23 mouse cellular contexts compared by ENCODE assay signal in genomic region chr6:124887986-124888385, GRCm38 (mm10). TPM values are rescaled to one million over a fixed set of nuclear protein-coding genes. Genes with fewer than 3 reads are reported as not detected.
DNase-seq lines count a peak whose midpoint lies in the region.
"Had no signal": no experiment of that assay in that cellular context is flagged by ENCODE, and none has a peak within 500 bp of the region (broad histone marks: within the 10 kb centered on the region; RNA-seq: fewer than 3 reads in every experiment).

Cd4 (minus strand) TSS chr6:124888221.

- no peaks in the 10 kb centered on the region for H3K4me1 ChIP-seq in embryonic facial prominence, embryonic 10.5 days
- 0 out of 2 replicates have a peak, but pooled peaks cover 4% of the 10 kb centered on the region for H3K4me1 ChIP-seq in midbrain, embryonic 10.5 days
- H3K4me1 ChIP-seq: forebrain, embryonic 10.5 days; liver, embryonic 12.5 days; midbrain, embryonic 13.5 days had no signal

- H3K4me3 ChIP-seq in embryonic facial prominence, embryonic 10.5 days, result no peak within 1 kb of the TSS
- H3K4me3 ChIP-seq in midbrain, embryonic 10.5 days, result no peak within 1 kb of the TSS
- H3K4me3 ChIP-seq: forebrain, embryonic 10.5 days; heart, embryonic 12.5 days; hindbrain, embryonic 12.5 days; limb, embryonic 13.5 days; liver, embryonic 12.5 days; midbrain, embryonic 13.5 days had no signal

- no peak within 1 kb of the TSS for H3K27ac ChIP-seq in embryonic facial prominence, embryonic 10.5 days (replicated peaks)
- no peak within 1 kb of the TSS for H3K27ac ChIP-seq in midbrain, embryonic 10.5 days (replicated peaks)
- H3K27ac ChIP-seq: forebrain, embryonic 10.5 days; hindbrain, embryonic 12.5 days; limb, embryonic 13.5 days; liver, embryonic 12.5 days; midbrain, embryonic 13.5 days had no signal

- no peaks in the 10 kb centered on the region for H3K9me3 ChIP-seq in embryonic facial prominence, embryonic 10.5 days
- no peaks in the 10 kb centered on the region for H3K9me3 ChIP-seq in midbrain, embryonic 10.5 days (replicated peaks)
- H3K9me3 ChIP-seq: forebrain, embryonic 10.5 days; hindbrain, embryonic 12.5 days; limb, embryonic 13.5 days; liver, embryonic 12.5 days; midbrain, embryonic 13.5 days had no signal

- DNase-seq in CD4-positive helper T cell, adult 2 months (ENCODE audit: low read depth, low spot score), result peak; percentile 61
- DNase-seq in T-cell, adult 2 months (ENCODE audit: low spot score), result peak; percentile 28
- peak; percentile 69 for DNase-seq in naive thymus-derived CD4-positive, alpha-beta T cell, adult 2 months (ENCODE audit: low read depth)
- DNase-seq in thymus, postnatal 14 days, result peak; percentile 73
- no peak for DNase-seq in embryonic facial prominence, embryonic 10.5 days (ENCODE audit: low spot score)
- DNase-seq in natural killer cell, adult 2 months (ENCODE audit: low spot score in 2 of 2), result no peak
- no peak for DNase-seq in midbrain, embryonic 10.5 days (ENCODE audit: low spot score)
- DNase-seq: adrenal gland, postnatal 25 days; cerebellum, postnatal 10 days; gastrocnemius, postnatal 25 days; heart, adult 18-20 months; kidney, adult 2 months; kidney, postnatal 14 days; layer of hippocampus, postnatal 36 days; lung, adult 18-20 months; lung, postnatal 10 days had no signal

- H3K27me3 ChIP-seq in embryonic facial prominence, embryonic 10.5 days (replicated peaks; ENCODE audit: low read depth, poor library complexity, severe bottlenecking), result no peaks in the 10 kb centered on the region
- no peaks in the 10 kb centered on the region for H3K27me3 ChIP-seq in midbrain, embryonic 10.5 days (ENCODE audit: low read depth, poor library complexity, severe bottlenecking)
- H3K27me3 ChIP-seq: heart, embryonic 12.5 days; hindbrain, embryonic 12.5 days; limb, embryonic 13.5 days; liver, embryonic 12.5 days; midbrain, embryonic 13.5 days had no signal

- H3K36me3 ChIP-seq in embryonic facial prominence, embryonic 10.5 days (replicated peaks), result no peaks in the 10 kb centered on the region
- no peaks in the 10 kb centered on the region for H3K36me3 ChIP-seq in midbrain, embryonic 10.5 days
- H3K36me3 ChIP-seq: forebrain, embryonic 10.5 days; heart, embryonic 12.5 days; hindbrain, embryonic 12.5 days; limb, embryonic 13.5 days; liver, embryonic 12.5 days; midbrain, embryonic 13.5 days had no signal

- 89% methylated on average over 9 of the region's 9 CpGs for WGBS in embryonic facial prominence, embryonic 10.5 days
- WGBS in midbrain, embryonic 10.5 days, result 89% methylated on average over 9 of the region's 9 CpGs

RNA-seq across cellular contexts. Expression of gene Cd4, which starts in this region (rescaled TPM):
- polyA plus RNA-seq in embryonic facial prominence, embryonic 10.5 days (2016; fragmentation: Nextera tagmentation; extraction: Ambion mirVana), result not detected in 2 replicates
- polyA plus RNA-seq in midbrain, embryonic 10.5 days (2016; fragmentation: Nextera tagmentation; extraction: Ambion mirVana), result 0.05 TPM in 1 of 2 replicates, not detected in the other
- polyA plus RNA-seq: embryonic facial prominence, embryonic 11.5 days; forebrain, embryonic 10.5 days; heart, embryonic 12.5 days had no signal

Comparison
In these comparisons a context has a peak if more than half of its experiments do, and no peak if none do; other contexts are left out.
1. DNase-seq: peak in CD4-positive helper T cell, adult 2 months (single experiment), T-cell, adult 2 months (single experiment), naive thymus-derived CD4-positive, alpha-beta T cell, adult 2 months (single experiment) and thymus, postnatal 14 days (single experiment); none in embryonic facial prominence, embryonic 10.5 days (single experiment), natural killer cell, adult 2 months (0 of 2) and midbrain, embryonic 10.5 days (single experiment).